Mouse (Mus musculus) forebrain, embryonic 14.5 days (tissue): ENCODE results near the gene H3f3a. TPM values are rescaled to one million over a fixed set of nuclear protein-coding genes. Genes with fewer than 3 reads are reported as not detected.

Experiments
- ATAC-seq: fragments of 200-750 bp; cut with Nextera tagmentation; 2 replicates; pipeline ENCODE4 v1.8.0; 2017; ENCODE audit warnings: mild to moderate bottlenecking, moderate library complexity
- DNase-seq: peaks from one replicate; pipeline ENCODE4 v3.0.0-alpha.2; 2015; ENCODE audit warnings: low spot score
- H3K27ac ChIP-seq: fragments of 300-500 bp; sonication (generic); 2 replicates; pipeline ENCODE4 v1.5.1; 2014; ENCODE audit warnings: low read depth, mild to moderate bottlenecking, control low read depth, low read length, moderate library complexity
- H3K27me3 ChIP-seq: fragments of 300-500 bp; sonication (generic); replicated peaks from 2 replicates; pipeline ENCODE4 v1.6.1; 2014; ENCODE audit warnings: low read length, control low read depth, mixed read lengths; ENCODE audit not compliant: control insufficient read depth, insufficient read depth
- H3K36me3 ChIP-seq: fragments of 300-500 bp; sonication (generic); 2 replicates; pipeline ENCODE4 v1.6.1; 2014; ENCODE audit warnings: low read length, control low read depth; ENCODE audit not compliant: control insufficient read depth, insufficient read depth
- H3K4me1 ChIP-seq: fragments of 300-500 bp; sonication (generic); 2 replicates; pipeline ENCODE4 v1.6.1; 2014; ENCODE audit warnings: antibody characterized with exemption, low read length, control low read depth; ENCODE audit not compliant: control insufficient read depth, insufficient read depth
- H3K4me2 ChIP-seq: fragments of 300-500 bp; sonication (generic); 2 replicates; pipeline ENCODE4 v1.6.1; 2014; ENCODE audit warnings: mild to moderate bottlenecking, control low read depth, low read length
- H3K4me3 ChIP-seq: fragments of 300-500 bp; sonication (generic); 2 replicates; pipeline ENCODE4 v1.5.1; 2014; ENCODE audit warnings: low read depth, low read length, control low read depth
- H3K9ac ChIP-seq: fragments of 300-500 bp; sonication (generic); 2 replicates; pipeline ENCODE4 v1.6.1; 2014; ENCODE audit warnings: mild to moderate bottlenecking, low read length, control low read depth, moderate library complexity
- H3K9me3 ChIP-seq: fragments of 300-500 bp; sonication (generic); replicated peaks from 2 replicates; pipeline ENCODE4 v1.6.1; 2016; ENCODE audit warnings: low read length, control low read depth, mixed read lengths; ENCODE audit not compliant: control insufficient read depth
- WGBS: fragments of 180-500 bp; shearing (Covaris S2); extraction: QIAGEN DNeasy Blood & Tissue Kit; methylation state at CpG from one replicate; pipeline ENCODE4 v1.1.7; 2014; 5-methylcytosine and 5-hydroxymethylcytosine counted together
- polyA plus RNA-seq: library from polyadenylated mRNA; unstranded; fragments of >200 nt; fragmentation: Nextera tagmentation; extraction: Ambion mirVana; gene quantifications from 2 replicates; pipeline ENCODE4 v1.2.1, GENCODE M21; 2014

The H3f3a gene
- polyA plus RNA-seq = 4,992 and 5,015 TPM in 2 replicates

- 1% methylated on average over 52 of the region's 69 CpGs for WGBS
- peak; percentile 72 for DNase-seq
- peak within 1 kb of the TSS; percentile 70 for H3K4me2 ChIP-seq
These were observed at the start of gene H3f3a for GRCm38 (mm10) chr1:180813885-180814740. H3f3a (minus strand) TSS chr1:180813943.

GRCm38 (mm10) chr1:180860030-180860429 lies 46.3 kb upstream of the H3f3a start:
- Histone ChIP-seq H3K4me1 (no peaks in the 10 kb centered on the region), H3K4me3 (no peak overlapping the region), H3K27me3 (no peaks in the 10 kb centered on the region), H3K27ac (no peak overlapping the region), H3K4me2 (no peak overlapping the region), H3K9me3 (no peaks in the 10 kb centered on the region), H3K36me3 (peaks cover 80% of the 10 kb centered on the region), H3K9ac (no peak overlapping the region)
- no peak for DNase-seq
- 84% methylated on average over 6 of the region's 6 CpGs for WGBS
- no peak for ATAC-seq

More at GRCm38 (mm10) chr1:180813885-180814740, at the start of gene H3f3a:
- peak; percentile 78 for ATAC-seq
- Histone ChIP-seq H3K4me3 (peak within 1 kb of the TSS; percentile 95), H3K9ac (peak within 1 kb of the TSS; percentile 100), H3K9me3 (no peaks in the 10 kb centered on the region), H3K27me3 (no peaks in the 10 kb centered on the region), H3K36me3 (peaks cover 19% of the 10 kb centered on the region), H3K4me1 (peaks cover 26% of the 10 kb centered on the region), H3K27ac (peak within 1 kb of the TSS; percentile 99)

- no peaks in the 10 kb centered on the region for H3K9me3 ChIP-seq
- H3K27ac ChIP-seq = no peak overlapping the region
- ATAC-seq (no peak), DNase-seq (no peak)
- no peak overlapping the region for H3K9ac ChIP-seq
- no peaks in the 10 kb centered on the region for H3K27me3 ChIP-seq
- H3K4me3 ChIP-seq = no peak overlapping the region
- no peak overlapping the region for H3K4me2 ChIP-seq
- peaks cover 73% of the 10 kb centered on the region for H3K36me3 ChIP-seq
- H3K4me1 ChIP-seq = no peaks in the 10 kb centered on the region
These were observed 45.0 kb upstream of the H3f3a start for GRCm38 (mm10) chr1:180858763-180859162.

GRCm38 (mm10) chr1:180850316-180851270 lies 36.9 kb upstream of the H3f3a start, which contains the start of gene Sde2:
Sde2 (plus strand) TSS chr1:180851127.
- under 1% methylated on average over 77 of the region's 77 CpGs for WGBS

GRCm38 (mm10) chr1:180849701-180850301 lies 36.1 kb upstream of the H3f3a start:
- DNase-seq = peak; percentile 35
- Histone ChIP-seq H3K4me3 (peak overlapping the region; percentile 68), H3K4me1 (peaks cover 33% of the 10 kb centered on the region), H3K27me3 (no peaks in the 10 kb centered on the region), H3K36me3 (no peaks in the 10 kb centered on the region), H3K4me2 (peak overlapping the region; percentile 81), H3K9ac (peak overlapping the region; percentile 81), H3K27ac (peak overlapping the region; percentile 98), H3K9me3 (no peaks in the 10 kb centered on the region)
- ATAC-seq = no peak
- WGBS = 37% methylated on average over 11 of the region's 11 CpGs

More at GRCm38 (mm10) chr1:180850316-180851270, 36.9 kb upstream of the H3f3a start, which contains the start of gene Sde2:
- ATAC-seq = peak; percentile 97
- Histone ChIP-seq H3K9ac (peak within 1 kb of the TSS; percentile 81), H3K36me3 (peaks cover 1% of the 10 kb centered on the region; the same call in 1 of the 2 replicates), H3K4me3 (peak within 1 kb of the TSS; percentile 68), H3K9me3 (no peaks in the 10 kb centered on the region), H3K4me1 (peaks cover 33% of the 10 kb centered on the region), H3K27ac (peak within 1 kb of the TSS; percentile 98), H3K4me2 (peak within 1 kb of the TSS; percentile 81), H3K27me3 (no peaks in the 10 kb centered on the region)
- DNase-seq = peak; percentile 100

- ATAC-seq (peak; percentile 30), DNase-seq (peak; percentile 84)
- Histone ChIP-seq H3K27me3 (no peaks in the 10 kb centered on the region), H3K4me3 (peak overlapping the region; percentile 29), H3K9ac (peak overlapping the region; percentile 66), H3K4me1 (peaks cover 33% of the 10 kb centered on the region), H3K4me2 (peak overlapping the region; percentile 71), H3K27ac (peak overlapping the region; percentile 97), H3K9me3 (no peaks in the 10 kb centered on the region), H3K36me3 (no peaks in the 10 kb centered on the region)
- WGBS = 7% methylated on average over 11 of the region's 11 CpGs
These were observed 34.9 kb upstream of the H3f3a start for GRCm38 (mm10) chr1:180848511-180849241.

- no peaks in the 10 kb centered on the region for H3K27me3 ChIP-seq
- H3K9me3 ChIP-seq = no peaks in the 10 kb centered on the region
- H3K4me2 ChIP-seq = peak overlapping the region; percentile 71
- peak overlapping the region; percentile 97 for H3K27ac ChIP-seq
- no peaks in the 10 kb centered on the region for H3K36me3 ChIP-seq
- under 1% methylated on average over 9 of the region's 9 CpGs for WGBS
- peak overlapping the region; percentile 29 for H3K4me3 ChIP-seq
- H3K4me1 ChIP-seq = peaks cover 33% of the 10 kb centered on the region
- H3K9ac ChIP-seq = peak overlapping the region; percentile 66
- ATAC-seq = peak; percentile 62
- peak; percentile 93 for DNase-seq
These were observed 34.4 kb upstream of the H3f3a start for GRCm38 (mm10) chr1:180848114-180848510.
